Mouse (Mus musculus): ENCODE data around the gene Zcchc3. TPM values are rescaled to one million over a fixed set of nuclear protein-coding genes. Genes with fewer than 3 reads are reported as not detected.

The Zcchc3 gene
- total RNA-seq, 2 experiments from 2014 or later, result 18.0 to 18.1 TPM

DNA sequence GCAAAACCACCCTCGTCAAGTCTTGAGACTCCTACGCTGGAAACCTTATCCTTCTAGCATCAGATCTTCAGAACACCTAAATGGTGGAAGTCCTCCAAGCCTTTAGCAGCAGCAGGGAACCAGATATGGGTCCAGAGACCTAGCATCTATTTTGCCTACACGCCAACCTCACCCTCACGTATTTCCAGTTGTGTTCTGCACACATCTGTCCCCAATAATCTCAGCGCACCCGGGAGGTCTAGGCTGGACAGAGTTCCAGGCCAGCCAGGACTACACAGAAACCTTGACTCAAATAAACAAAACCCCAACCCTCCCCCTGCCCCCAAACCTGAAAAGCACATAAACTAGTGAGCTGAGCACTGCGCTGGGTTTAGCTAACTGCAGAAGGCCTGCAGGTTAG, 3.4 kb downstream of the Zcchc3 start:
- intact Hi-C loops (cut with DNase I), result no loop called here
- DNase-seq, result no peak

DNA sequence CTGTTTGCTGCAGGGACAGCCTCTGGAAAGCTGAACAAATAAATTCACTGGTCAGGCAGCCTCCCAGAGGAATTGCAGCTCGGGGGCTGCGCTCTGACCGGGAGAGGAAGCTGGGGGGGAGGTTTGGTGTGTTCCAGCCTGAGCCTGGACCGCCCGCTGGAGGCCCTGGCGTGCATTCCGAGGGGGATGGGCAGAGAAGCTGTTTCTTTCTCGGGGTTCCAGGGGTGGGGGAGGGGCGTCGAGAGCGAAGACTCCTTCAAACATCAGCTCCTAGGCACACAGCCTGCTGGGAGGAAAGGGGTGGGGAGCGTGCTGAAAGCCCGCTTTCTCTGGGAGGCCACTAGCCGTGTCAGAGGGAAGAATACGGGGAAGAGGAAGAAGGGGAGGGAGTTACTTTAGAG, 3.9 kb downstream of the Zcchc3 start:
- intact Hi-C loops (cut with DNase I), result no loop called here
- DNase-seq, result peak; percentile 93

DNA sequence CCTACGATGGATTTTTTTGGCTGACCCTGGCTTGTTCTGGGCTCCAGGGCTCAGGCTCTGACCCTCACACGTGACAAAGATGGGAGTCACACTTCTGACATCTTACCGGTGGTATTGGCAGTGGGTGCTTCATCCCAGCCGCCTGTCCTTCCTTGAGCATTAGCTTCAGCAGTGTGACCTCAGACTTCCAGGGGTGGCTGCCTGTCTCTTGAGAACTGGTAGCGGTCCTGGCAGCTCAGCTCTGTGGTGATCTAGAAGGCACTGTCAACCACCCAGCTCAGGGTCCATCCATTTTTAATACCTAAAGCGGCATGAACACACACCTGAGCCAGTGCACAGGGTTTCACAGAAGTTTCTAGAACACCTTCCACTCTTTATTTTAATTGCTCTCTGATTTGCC, 5.0 kb downstream of the Zcchc3 start:
- intact Hi-C loops (cut with DNase I), result no loop called here
- no peak for DNase-seq

DNA sequence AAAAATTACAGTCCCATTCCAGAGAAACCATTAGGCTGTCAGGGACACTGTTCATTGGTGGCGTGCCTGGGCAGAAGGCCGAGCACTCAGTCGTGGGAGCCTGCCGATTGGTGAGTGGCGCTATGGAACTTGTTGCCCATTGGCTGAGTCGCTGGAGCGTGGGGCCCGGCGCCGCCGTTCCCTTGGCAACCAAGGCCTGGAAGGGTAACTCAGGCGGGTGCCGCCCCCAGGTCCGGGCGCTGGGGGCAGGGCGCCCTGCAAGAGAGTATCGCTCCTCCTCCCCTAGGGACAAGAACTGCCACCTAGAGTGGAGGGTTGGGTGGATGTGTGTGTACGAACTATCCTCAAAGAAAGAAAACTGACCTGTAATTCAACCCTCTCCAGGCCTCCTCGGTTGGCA, 8.7 kb downstream of the Zcchc3 start:
- peak; percentile 97 to 98 for DNase-seq
- intact Hi-C loops (cut with DNase I), result no loop called here

DNA sequence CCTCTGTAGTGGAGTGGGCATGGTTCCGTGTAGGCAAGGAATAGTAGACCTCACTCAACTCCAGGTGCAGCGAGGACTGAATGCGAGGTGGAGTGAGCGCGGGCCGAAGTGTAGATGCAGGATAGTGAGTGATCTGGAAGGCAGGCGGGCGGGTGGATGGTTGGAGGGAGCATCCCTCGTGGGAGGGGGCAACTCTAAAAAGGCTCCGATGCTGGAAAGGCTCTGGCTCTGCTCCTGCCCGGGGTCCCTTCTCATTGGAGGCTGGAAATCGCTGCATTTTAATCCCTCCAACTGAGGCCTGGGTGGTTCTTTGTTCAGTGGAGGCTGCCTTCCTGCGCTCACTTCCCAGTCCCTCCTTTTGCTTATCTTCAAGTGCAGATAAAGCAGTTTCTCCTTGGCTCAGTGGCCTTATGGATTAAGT, 15.7 kb downstream of the Zcchc3 start:
- intact Hi-C loops (cut with DNase I), result no loop called here
- DNase-seq, result no peak

DNA sequence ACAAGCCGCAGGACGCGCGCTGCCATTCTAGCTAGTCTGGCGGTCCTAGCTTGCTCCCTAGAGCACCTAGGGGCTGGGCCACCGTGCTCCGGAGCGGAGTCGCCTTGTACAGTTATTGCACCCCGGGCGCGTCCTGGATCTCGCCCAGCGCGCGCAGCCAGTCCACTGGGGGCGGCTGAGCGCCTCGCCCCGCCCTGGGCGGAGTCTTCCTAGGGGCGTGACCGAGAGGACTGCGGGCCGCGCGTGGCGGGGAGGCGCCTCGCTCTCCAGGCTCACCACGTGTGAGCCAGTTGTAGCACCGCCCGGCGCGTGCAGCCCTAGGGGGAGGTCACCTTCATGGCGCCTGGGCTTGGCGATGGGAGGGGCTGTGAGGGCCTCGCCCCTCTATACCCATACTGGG, 16.1 kb downstream of the Zcchc3 start:
- peak; percentile 97 for DNase-seq
- intact Hi-C loops (cut with DNase I), result no loop called here

DNA sequence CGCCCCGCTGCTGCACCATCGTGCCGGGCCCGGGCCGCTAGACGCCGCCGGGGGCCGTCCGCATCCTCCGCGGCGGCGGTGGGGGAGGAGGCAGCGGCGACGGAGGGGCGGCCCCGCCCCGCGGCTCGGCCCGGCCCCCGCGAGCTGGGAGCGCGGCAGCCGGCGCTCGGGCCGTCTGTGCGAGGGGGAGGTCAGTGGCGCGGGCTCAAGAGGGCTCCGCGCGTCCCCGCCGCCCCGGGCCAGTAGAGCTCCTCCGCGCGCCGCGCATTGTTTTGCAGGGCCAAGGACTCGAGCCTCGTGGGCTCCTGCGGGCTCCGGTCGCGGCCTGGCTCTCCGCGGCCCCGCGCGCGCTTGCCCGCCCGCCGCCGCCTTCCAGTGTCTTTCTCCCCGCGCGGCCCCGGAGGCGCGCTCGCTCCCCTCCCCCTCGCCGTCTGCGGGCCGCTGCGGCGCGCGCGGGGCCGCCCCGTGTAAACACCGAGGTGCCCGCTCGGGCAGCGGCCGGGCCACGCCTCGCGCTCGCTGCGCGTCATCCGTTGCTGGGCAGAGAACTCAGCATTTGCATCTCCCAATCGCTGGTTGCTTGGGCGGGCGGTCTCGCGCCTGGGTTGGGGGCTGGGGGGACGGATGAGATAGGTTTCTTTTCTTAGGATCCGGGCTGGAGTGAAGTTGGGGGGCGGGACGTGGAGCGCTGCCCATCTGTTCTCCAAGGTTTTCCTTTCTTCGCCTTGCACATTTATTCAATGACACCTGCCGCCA, 17.0 kb downstream of the Zcchc3 start, which contains the start of gene Sox12:
Gene Sox12, minus strand, starts transcription at position 384 of the 756 bp plus-strand sequence.
- peak; percentile 99 for DNase-seq
- intact Hi-C loops (cut with DNase I), result loop anchor here (2.0 kb wide), 1 partner anchor 17 kb away; the partner anchor contains the start of genes 6820408C15Rik and Zcchc3

DNA sequence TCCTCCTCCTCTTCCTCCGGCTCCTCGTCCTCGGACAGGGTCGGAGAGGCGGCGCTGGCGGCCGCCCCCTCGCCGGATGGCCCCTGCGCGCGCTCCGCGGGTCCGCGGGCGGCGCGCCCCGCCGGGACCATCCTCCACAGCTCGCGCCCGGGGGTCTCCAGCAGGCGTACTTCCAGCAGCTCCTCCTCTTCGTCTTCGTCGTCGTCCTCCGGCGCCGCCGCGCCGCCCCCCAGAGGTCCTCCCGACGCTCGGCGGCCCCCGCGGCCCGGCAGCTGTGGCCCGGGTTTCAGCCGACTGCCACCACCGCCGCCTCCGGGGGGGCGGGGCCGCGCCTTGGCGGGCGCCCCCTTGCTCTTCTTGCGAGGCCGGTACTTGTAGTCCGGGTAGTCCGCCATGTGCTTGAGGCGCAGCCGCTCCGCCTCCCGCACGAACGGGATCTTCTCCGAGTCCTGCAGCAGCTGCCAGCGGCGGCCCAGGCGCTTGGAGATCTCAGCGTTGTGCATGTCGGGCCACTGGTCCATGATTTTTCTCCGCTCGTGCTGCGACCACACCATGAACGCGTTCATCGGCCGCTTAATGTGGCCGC, 17.7 kb downstream of the Zcchc3 start:
- intact Hi-C loops (cut with DNase I), result loop anchor here (2.0 kb wide), 1 partner anchor 18 kb away; the partner anchor contains the start of genes 6820408C15Rik and Zcchc3
- peak; percentile 89 to 90 for DNase-seq

DNA sequence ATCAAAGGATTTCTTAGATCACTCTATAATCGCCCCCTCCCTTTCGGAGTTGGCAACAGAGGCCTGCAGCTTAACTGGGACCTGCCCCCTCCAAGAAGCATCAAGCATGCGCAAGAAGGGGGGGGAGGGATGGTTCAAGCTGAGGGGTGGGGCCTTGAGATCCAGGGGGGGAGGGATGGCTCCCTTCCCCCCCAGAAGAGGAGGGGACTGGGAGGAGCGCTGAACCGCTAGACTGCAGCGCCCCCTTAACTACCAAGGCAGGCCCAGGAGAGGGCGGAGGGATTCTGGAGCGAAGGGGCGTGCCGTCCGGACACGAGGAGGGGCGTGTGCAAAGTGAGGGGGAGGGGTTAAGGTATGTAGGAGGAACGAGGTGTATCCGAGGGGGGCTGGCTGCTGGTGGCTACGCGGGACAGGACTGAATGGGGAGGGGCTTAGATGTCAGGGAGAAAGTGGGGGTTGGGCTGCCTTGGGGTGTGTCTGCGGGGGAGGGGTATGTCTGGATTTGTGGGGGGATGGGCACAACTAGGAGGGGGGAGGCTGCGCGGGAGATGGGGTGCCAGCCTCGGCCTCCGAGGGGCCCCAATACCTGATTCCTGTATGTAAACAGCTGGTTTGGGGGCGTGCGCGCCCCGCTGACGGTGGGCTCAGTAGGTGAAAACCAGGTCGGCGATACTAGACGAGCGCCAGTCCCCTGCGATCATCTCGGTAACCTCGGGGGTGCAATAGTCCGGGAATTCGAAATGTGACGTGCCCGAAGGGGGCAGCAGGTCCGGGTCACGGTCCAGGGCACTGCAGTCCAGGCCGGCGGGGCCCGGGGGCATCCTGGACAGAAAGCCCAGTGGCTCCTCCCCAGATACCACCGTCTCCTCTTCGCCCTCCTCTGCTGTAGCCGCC, 18.5 kb downstream of the Zcchc3 start:
- DNase-seq, result peak; percentile 92
- intact Hi-C loops (cut with DNase I), result loop anchor here (2.0 kb wide), 1 partner anchor 18 kb away; the partner anchor contains the start of genes 6820408C15Rik and Zcchc3

DNA sequence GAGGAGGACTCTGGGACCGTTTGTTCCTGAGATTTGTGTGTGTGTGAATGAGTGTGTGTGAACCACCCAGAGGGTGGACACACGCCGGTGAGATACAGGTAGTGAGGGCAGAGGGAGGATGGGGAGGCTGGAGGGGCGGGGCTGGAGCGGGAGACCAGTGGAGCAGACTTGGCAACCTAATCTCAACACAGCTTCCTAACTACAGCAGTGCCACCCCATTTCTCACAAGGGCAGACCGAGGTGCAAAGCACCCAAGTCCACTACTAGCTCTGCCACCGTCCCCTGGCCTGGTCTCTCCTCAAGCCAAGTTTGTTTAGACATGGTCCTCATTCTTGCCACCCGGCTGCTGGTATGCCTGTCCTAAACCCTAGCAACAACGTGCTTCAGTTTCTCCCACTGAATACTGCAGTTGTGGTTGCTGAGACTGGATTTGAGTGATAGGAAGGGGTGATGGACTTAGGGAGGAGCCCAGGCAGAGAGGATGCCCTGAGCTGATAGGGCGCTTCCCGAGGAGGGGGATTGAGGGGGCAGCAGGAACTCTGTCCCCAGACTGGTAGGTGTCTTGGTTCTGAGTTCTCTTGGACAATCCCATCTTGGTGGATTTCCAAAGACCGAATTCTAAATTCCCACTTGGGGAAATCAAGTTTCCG, 19.4 kb downstream of the Zcchc3 start:
- intact Hi-C loops (cut with DNase I), result no loop called here
- DNase-seq, result no peak

DNA sequence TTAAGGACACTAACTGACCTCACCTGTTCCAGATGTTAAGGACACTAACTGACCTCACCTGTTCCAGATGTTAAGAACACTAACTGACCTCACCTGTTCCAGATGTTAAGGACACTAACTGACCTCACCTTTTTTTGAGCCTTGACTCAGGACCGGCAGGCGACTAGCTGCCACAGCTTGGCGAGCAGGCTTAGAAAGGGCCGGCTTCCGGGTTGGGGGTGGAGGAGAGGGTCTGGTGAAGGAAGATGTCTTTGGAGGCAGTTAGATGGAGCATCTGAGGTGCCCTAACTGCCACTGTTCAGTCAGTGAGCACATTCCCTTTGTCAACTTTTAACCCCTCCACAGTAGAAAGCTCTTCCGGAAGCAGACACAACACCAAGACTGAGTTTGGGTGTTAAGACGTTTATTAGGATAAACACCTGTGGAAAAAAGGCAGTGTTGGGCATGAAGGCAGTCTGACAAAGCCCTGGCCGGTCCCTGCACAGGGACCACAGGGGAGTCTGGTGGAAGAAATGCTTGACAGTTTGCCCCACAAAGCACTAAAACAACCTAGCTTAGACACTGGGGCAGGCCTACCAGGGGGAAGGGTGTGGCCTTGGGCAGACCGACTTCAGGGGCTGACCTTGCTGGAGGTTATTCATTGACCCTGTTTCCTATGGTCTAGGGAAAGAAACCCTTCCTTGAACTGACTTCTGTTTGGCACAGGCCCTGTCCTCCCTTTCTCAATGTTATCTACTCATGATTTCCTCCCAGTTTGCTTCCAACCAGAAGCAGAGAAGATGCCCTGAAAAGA, 21.4 kb downstream of the Zcchc3 start:
- DNase-seq, result no peak
- intact Hi-C loops (cut with DNase I), result loop anchor here (1.0 to 5.0 kb wide), 2 partner anchors 44 to 149 kb away; partner anchors contain the start of gene Defb29

DNA sequence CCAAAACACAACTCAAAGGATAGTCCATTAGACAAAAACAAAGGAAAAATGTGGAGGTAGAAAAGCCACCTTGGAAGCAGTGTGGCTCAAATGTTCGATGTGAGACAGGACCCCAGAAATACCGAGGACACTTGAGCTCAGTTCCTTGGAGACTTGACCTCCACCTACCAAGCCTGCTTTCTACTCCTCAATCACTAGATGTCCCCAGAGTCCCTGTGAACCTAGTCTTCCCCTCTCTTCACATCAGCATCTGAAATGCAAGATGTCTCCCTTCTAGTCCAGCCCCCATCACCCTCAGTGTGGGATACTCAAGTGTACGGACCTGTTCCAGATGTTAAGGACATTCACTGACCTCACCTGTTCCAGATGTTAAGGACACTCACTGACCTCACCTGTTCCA, 22.0 kb downstream of the Zcchc3 start:
- intact Hi-C loops (cut with DNase I), result loop anchor here (1.0 to 5.0 kb wide), 2 partner anchors 45 to 150 kb away; partner anchors contain the start of gene Defb29

DNA sequence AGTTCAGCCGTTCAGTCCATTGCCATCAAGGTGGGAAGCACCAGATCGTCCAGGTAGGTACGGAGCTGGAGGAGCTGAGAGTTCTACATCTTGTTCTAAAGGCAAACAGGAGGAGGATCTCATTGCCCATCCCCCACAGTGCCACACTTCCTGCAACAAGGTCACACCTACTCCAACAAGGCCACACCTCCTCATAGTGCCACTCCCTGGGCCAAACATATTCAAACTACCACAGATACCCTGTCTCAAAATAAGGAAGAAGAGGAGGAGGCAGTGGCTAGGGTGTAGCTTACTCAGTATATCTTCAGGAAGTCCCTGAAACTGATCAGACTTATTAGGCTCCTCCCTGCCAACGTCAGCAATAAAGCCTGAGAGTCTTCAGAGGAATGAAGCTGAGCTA, 30.6 kb downstream of the Zcchc3 start:
- intact Hi-C loops (cut with DNase I), result no loop called here
- DNase-seq, result no peak

More for the DNA sequence above, 22.0 kb downstream of the Zcchc3 start:
- peak; percentile 67 to 72 for DNase-seq

DNA sequence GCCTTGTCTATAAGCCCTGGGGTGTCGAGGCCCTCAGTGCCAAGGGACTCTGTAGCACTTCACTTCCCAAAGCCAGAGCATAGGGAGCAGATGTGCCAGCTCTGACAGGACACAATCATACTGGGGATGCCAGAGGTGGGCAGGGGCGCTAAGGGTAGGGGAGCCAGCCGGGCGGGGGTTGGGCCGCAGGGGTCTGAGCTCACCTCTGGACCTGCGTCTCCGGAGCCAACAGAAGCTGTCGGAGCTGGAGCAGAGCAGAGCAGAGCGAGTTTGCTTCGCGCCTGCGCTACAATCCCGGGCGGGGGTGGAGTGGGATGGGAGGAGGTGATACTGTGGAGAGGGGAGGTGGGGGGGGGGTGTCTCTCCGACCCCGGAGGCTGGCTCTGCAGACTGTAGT, 38.5 kb downstream of the Zcchc3 start, which contains the start of gene Nrsn2:
Gene Nrsn2, minus strand, starts transcription at position 294 of the 397 bp plus-strand sequence.
- DNase-seq, result no peak
- intact Hi-C loops (cut with DNase I), result no loop called here

DNA sequence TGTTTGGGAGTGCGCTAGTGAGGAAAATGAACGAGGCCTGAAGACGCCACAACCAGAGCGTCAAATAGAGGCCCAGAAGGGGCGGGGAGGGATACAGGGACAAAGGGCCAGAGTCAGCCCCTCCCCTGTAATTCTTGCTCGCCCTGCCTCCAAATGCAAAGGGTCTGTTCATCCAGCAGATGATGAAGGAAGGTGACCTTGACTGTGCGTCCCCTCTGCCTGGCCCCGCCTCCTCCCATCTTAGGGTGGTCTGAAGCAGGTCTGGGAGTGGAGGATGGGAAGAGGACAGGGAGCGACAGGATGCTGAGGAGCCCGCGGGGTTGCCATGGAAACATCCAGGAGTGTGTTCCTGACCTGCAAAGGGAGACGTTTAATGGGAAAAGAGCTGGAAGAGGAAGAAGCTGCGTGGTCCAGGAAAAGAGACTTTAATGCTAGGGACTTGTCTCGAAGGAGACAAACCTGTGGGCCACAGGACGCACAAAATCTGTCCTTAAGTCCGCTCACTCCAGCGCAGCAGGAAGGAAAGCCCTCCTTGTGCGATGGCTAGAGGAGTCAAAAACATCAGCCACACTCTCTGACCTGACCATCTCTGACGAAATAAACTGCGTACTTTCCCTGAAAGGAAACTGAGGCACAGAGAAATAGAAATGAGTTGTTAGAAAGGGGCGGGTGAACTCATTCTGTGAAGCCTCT, 39.0 kb downstream of the Zcchc3 start:
- no peak for DNase-seq
- intact Hi-C loops (cut with DNase I), result no loop called here

DNA sequence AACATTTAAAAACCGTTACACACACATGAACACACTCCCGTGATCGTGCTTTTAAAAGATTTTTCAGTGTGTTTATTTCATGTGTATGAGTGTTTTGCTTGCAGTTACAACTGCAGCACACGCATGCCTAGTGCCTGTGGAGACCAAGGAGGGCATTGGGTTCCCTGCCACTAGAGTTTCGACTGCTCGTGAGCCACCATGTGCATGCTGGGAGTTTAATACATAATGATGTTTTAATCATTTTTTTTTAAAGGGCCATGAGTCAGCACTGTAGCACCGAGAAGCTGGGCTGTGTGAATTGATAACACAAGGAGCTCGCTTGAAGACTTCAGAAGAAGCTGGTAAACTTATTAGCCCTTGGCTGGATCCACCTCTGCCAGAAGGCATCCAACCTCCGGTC, 41.3 kb downstream of the Zcchc3 start:
- intact Hi-C loops (cut with DNase I), result no loop called here

DNA sequence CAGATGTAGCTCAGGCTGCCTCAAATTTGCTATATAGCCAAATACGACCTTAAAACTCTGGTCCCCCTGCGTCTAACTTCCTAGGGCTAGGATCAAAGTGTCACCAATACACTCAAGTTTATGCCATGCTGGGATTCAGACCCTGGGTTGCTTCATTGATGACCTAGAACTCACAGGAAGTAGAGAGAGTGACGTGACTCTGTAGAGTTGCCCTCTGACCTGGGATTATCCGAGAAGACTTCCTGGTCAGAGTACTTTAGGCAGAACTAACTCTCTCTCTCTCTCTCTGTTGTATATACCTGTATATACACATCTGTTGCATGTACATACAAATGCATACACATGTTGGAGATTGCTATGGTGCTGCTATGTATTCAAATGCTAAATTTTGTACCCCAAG, 42.2 kb downstream of the Zcchc3 start:
- intact Hi-C loops (cut with DNase I), result no loop called here
- no peak for DNase-seq

More for the DNA sequence above, 41.3 kb downstream of the Zcchc3 start:
- no peak for DNase-seq

DNA sequence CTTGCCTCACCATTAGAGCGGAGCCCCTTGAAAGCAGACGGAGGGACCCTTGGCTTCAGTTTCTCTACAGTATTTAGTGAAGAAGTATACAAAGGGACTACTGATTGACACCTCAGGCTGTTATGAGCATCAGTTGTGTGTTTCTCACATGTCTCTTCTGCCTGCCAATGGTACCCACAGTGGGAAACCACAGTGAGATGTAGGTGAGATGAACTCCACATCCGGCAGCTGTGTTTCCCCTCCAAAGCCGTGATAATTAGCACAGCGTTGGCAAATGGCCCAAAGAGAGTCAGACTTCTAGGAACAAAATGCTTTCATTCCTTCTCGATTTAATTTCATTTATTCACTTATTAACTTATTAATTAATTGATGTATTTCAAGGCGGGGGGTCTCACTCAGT, 42.7 kb downstream of the Zcchc3 start:
- intact Hi-C loops (cut with DNase I), result no loop called here
- no peak for DNase-seq

Data from heart, postnatal 10 days (tissue).